Mouse (Mus musculus) spleen, adult 2 months (tissue): ENCODE results near the gene Pcgf2.

Experiments used
- CTCF ChIP-seq: fragments of 200-500 bp; IDR thresholded peaks from 2 replicates; pipeline ENCODE4 v1.5.1; 2011; ENCODE audit warnings: mild to moderate bottlenecking, inconsistent platforms; ENCODE audit not compliant: insufficient read depth, insufficient read length, insufficient replicate concordance; ENCODE audit errors: extremely low read depth
- POLR2A ChIP-seq: fragments of 200-500 bp; IDR thresholded peaks from 2 replicates; pipeline ENCODE4 v1.6.1; 2011; ENCODE audit warnings: low read depth, low read length, inconsistent platforms

DNA sequence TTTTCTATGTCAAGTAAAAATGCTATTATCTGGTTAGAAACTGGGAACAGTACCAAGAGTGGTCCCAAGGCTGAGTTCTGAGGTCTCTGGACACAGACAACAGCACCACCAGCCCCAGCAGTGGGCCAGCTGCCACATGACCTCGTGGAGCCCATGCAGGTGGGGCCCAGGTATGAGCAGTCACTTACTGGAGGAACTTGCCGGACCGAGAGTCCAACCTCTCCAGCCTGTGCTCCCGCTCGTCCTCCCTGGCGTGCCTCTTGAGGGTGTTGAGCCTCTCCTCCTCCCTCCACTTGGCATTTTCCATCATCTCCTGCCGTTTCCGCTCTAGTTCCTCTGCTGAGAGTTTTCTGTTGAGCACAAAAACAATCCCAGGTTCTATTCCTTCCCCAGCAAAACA is 47.5 kb upstream of the Pcgf2 start:
- TF ChIP-seq CTCF (no peak), POLR2A (no peak)
